Mouse (Mus musculus) hindbrain, embryonic 13.5 days (tissue): ENCODE data around the gene Chd1l. TPM values are rescaled to one million over a fixed set of nuclear protein-coding genes. Genes with fewer than 3 reads are reported as not detected.
A peak's percentile ranks its signal among the peaks of the same experiment; 100 is the strongest.

Experiments
- ATAC-seq: fragments of 200-750 bp; cut with Nextera tagmentation; 2 replicates; pipeline ENCODE4 v1.8.0; 2017; ENCODE audit warnings: moderate TSS enrichment; ENCODE audit not compliant: low FRiP score
- H3K27ac ChIP-seq: fragments of 300-500 bp; sonication (generic); 2 replicates; pipeline ENCODE4 v1.5.1; 2015; ENCODE audit warnings: inconsistent platforms, mild to moderate bottlenecking, moderate library complexity
- H3K27me3 ChIP-seq: fragments of 300-500 bp; sonication (generic); 2 replicates; pipeline ENCODE4 v1.6.1; 2015; ENCODE audit warnings: mild to moderate bottlenecking, inconsistent platforms
- H3K36me3 ChIP-seq: fragments of 300-500 bp; sonication (generic); 2 replicates; pipeline ENCODE4 v1.6.1; 2015; ENCODE audit warnings: mild to moderate bottlenecking, inconsistent platforms
- H3K4me1 ChIP-seq: fragments of 300-500 bp; sonication (generic); replicated peaks from 2 replicates; pipeline ENCODE4 v1.6.1; 2015; ENCODE audit warnings: inconsistent platforms
- H3K4me2 ChIP-seq: fragments of 300-500 bp; sonication (generic); 2 replicates; pipeline ENCODE4 v1.6.1; 2015; ENCODE audit warnings: inconsistent platforms, mild to moderate bottlenecking, moderate library complexity
- H3K4me3 ChIP-seq: fragments of 300-500 bp; sonication (generic); 2 replicates; pipeline ENCODE4 v1.5.1; 2015; ENCODE audit warnings: mild to moderate bottlenecking, inconsistent platforms
- H3K9ac ChIP-seq: fragments of 300-500 bp; sonication (generic); 2 replicates; pipeline ENCODE4 v1.6.1; 2015; ENCODE audit warnings: mild to moderate bottlenecking, inconsistent platforms
- H3K9me3 ChIP-seq: fragments of 300-500 bp; sonication (generic); 2 replicates; pipeline ENCODE4 v1.6.1; 2016; ENCODE audit warnings: inconsistent platforms
- WGBS: fragments of 180-500 bp; shearing (Covaris S2); methylation state at CpG from one replicate; pipeline ENCODE4 v1.1.7; 2015; 5-methylcytosine and 5-hydroxymethylcytosine counted together
- polyA plus RNA-seq: library from polyadenylated mRNA; unstranded; fragments of >200 nt; fragmentation: Nextera tagmentation; extraction: Ambion mirVana; gene quantifications from 2 replicates; pipeline ENCODE4 v1.2.1, GENCODE M21; 2015

The Chd1l gene
- polyA plus RNA-seq, 1 experiment from 2014 or later, result 7.2 TPM

- H3K27me3 ChIP-seq, result no peaks in the 10 kb centered on the region
- WGBS, result 34% methylated on average over 1 of the region's 1 CpGs
- ATAC-seq, result no peak
- no peak overlapping the region for H3K4me3 ChIP-seq
- H3K27ac ChIP-seq, result no peak overlapping the region
- no peaks in the 10 kb centered on the region for H3K9me3 ChIP-seq
- no peaks in the 10 kb centered on the region for H3K36me3 ChIP-seq
- no peak overlapping the region for H3K4me2 ChIP-seq
- H3K4me1 ChIP-seq, result no peaks in the 10 kb centered on the region
- H3K9ac ChIP-seq, result no peak overlapping the region
Observed at GRCm38 (mm10) chr3:97615154-97615553, 5.2 kb upstream of the Chd1l start.

GRCm38 (mm10) chr3:97611021-97611420 is 1.0 kb upstream of the Chd1l start:
- no peak overlapping the region for H3K9ac ChIP-seq
- ATAC-seq, result no peak
- WGBS, result 92% methylated on average over 6 of the region's 6 CpGs
- peaks cover 6% of the 10 kb centered on the region for H3K4me1 ChIP-seq
- H3K4me2 ChIP-seq, result no peak overlapping the region
- no peak overlapping the region for H3K4me3 ChIP-seq
- no peaks in the 10 kb centered on the region for H3K27me3 ChIP-seq
- H3K36me3 ChIP-seq, result no peaks in the 10 kb centered on the region
- no peaks in the 10 kb centered on the region for H3K9me3 ChIP-seq
- no peak overlapping the region for H3K27ac ChIP-seq

GRCm38 (mm10) chr3:97609201-97609844 is 680 bp downstream of the Chd1l start:
- 7% methylated on average over 20 of the region's 20 CpGs for WGBS
- no peaks in the 10 kb centered on the region for H3K36me3 ChIP-seq
- H3K4me3 ChIP-seq, result peak overlapping the region; percentile 76
- peak overlapping the region; percentile 81 for H3K9ac ChIP-seq
- H3K27me3 ChIP-seq, result no peaks in the 10 kb centered on the region
- H3K4me1 ChIP-seq, result peaks cover 6% of the 10 kb centered on the region
- peak; percentile 18; the same call in 1 of the 2 replicates for ATAC-seq
- H3K4me2 ChIP-seq, result peak overlapping the region; percentile 56
- H3K9me3 ChIP-seq, result no peaks in the 10 kb centered on the region
- peak overlapping the region; percentile 88 for H3K27ac ChIP-seq

- ATAC-seq, result no peak
- Histone ChIP-seq H3K4me2 (no peak overlapping the region), H3K4me1 (no peaks in the 10 kb centered on the region), H3K27me3 (no peaks in the 10 kb centered on the region), H3K27ac (no peak overlapping the region), H3K9ac (no peak overlapping the region), H3K9me3 (no peaks in the 10 kb centered on the region), H3K4me3 (no peak overlapping the region), H3K36me3 (0 out of 2 replicates have a peak, but pooled peaks cover 8% of the 10 kb centered on the region)
- over 99% methylated on average over 3 of the region's 3 CpGs for WGBS
Observed at GRCm38 (mm10) chr3:97600050-97600832, 9.8 kb downstream of the Chd1l start.

GRCm38 (mm10) chr3:97596796-97597195 is 13.2 kb downstream of the Chd1l start:
- ATAC-seq, result no peak
- 0 out of 2 replicates have a peak, but pooled peaks cover 8% of the 10 kb centered on the region for H3K36me3 ChIP-seq

GRCm38 (mm10) chr3:97595066-97595465 is 14.9 kb downstream of the Chd1l start:
- H3K4me1 ChIP-seq, result no peaks in the 10 kb centered on the region
- H3K4me2 ChIP-seq, result no peak overlapping the region
- ATAC-seq, result no peak
- no peaks in the 10 kb centered on the region for H3K9me3 ChIP-seq
- H3K27me3 ChIP-seq, result no peaks in the 10 kb centered on the region
- H3K4me3 ChIP-seq, result no peak overlapping the region
- H3K9ac ChIP-seq, result no peak overlapping the region
- H3K27ac ChIP-seq, result no peak overlapping the region
- WGBS, result 94% methylated on average over 6 of the region's 6 CpGs
- 0 out of 2 replicates have a peak, but pooled peaks cover 5% of the 10 kb centered on the region for H3K36me3 ChIP-seq

More at GRCm38 (mm10) chr3:97596796-97597195, 13.2 kb downstream of the Chd1l start:
- WGBS, result 79% methylated on average over 8 of the region's 8 CpGs
- Histone ChIP-seq H3K27ac (no peak overlapping the region), H3K9ac (no peak overlapping the region), H3K4me1 (no peaks in the 10 kb centered on the region), H3K9me3 (no peaks in the 10 kb centered on the region), H3K4me2 (no peak overlapping the region), H3K4me3 (no peak overlapping the region), H3K27me3 (no peaks in the 10 kb centered on the region)

GRCm38 (mm10) chr3:97594140-97594539 is 15.9 kb downstream of the Chd1l start:
- no peak overlapping the region for H3K27ac ChIP-seq
- no peak overlapping the region for H3K4me2 ChIP-seq
- H3K9me3 ChIP-seq, result no peaks in the 10 kb centered on the region
- H3K9ac ChIP-seq, result no peak overlapping the region
- no peak for ATAC-seq
- no peaks in the 10 kb centered on the region for H3K27me3 ChIP-seq
- no peaks in the 10 kb centered on the region for H3K4me1 ChIP-seq
- WGBS, result 94% methylated on average over 13 of the region's 13 CpGs
- no peak overlapping the region for H3K4me3 ChIP-seq
- no peaks in the 10 kb centered on the region for H3K36me3 ChIP-seq

- Histone ChIP-seq H3K36me3 (no peaks in the 10 kb centered on the region), H3K9me3 (no peaks in the 10 kb centered on the region), H3K4me2 (no peak overlapping the region), H3K27me3 (no peaks in the 10 kb centered on the region), H3K27ac (no peak overlapping the region), H3K9ac (no peak overlapping the region), H3K4me1 (no peaks in the 10 kb centered on the region), H3K4me3 (no peak overlapping the region)
- 92% methylated on average over 5 of the region's 5 CpGs for WGBS
- no peak for ATAC-seq
Observed at GRCm38 (mm10) chr3:97593089-97593488, 16.9 kb downstream of the Chd1l start.

- Histone ChIP-seq H3K9ac (no peak overlapping the region), H3K4me2 (no peak overlapping the region), H3K4me1 (peaks cover 5% of the 10 kb centered on the region), H3K4me3 (no peak overlapping the region), H3K27me3 (no peaks in the 10 kb centered on the region), H3K9me3 (no peaks in the 10 kb centered on the region), H3K36me3 (no peaks in the 10 kb centered on the region), H3K27ac (no peak overlapping the region)
- no peak for ATAC-seq
- 63% methylated on average over 8 of the region's 8 CpGs for WGBS
Observed at GRCm38 (mm10) chr3:97590699-97591098, 19.3 kb downstream of the Chd1l start.

GRCm38 (mm10) chr3:97587656-97588055 is 22.3 kb downstream of the Chd1l start:
- Histone ChIP-seq H3K36me3 (no peaks in the 10 kb centered on the region), H3K9me3 (no peaks in the 10 kb centered on the region), H3K27me3 (no peaks in the 10 kb centered on the region), H3K4me2 (no peak overlapping the region), H3K27ac (no peak overlapping the region), H3K4me3 (no peak overlapping the region), H3K9ac (no peak overlapping the region), H3K4me1 (peaks cover 12% of the 10 kb centered on the region)
- ATAC-seq, result no peak
- whole genome bisulfite sequencing, result 81% methylated on average over 9 of the region's 9 CpGs

GRCm38 (mm10) chr3:97585383-97586160 is 24.4 kb downstream of the Chd1l start:
- peak overlapping the region; percentile 41; the same call in 1 of the 2 replicates for H3K27ac ChIP-seq
- peak overlapping the region; percentile 29; the same call in 1 of the 2 replicates for H3K9ac ChIP-seq
- peaks cover 11% of the 10 kb centered on the region for H3K36me3 ChIP-seq
- H3K4me2 ChIP-seq, result peak overlapping the region; percentile 37
- ATAC-seq, result peak; percentile 89
- 50% methylated on average over 18 of the region's 18 CpGs for WGBS
- no peak overlapping the region; the same call in 1 of the 2 replicates for H3K4me3 ChIP-seq
- H3K27me3 ChIP-seq, result no peaks in the 10 kb centered on the region
- H3K4me1 ChIP-seq, result peaks cover 12% of the 10 kb centered on the region
- no peaks in the 10 kb centered on the region for H3K9me3 ChIP-seq

- ATAC-seq, result no peak
- no peaks in the 10 kb centered on the region for H3K9me3 ChIP-seq
- no peaks in the 10 kb centered on the region for H3K27me3 ChIP-seq
- no peak overlapping the region for H3K9ac ChIP-seq
- 83% methylated on average over 9 of the region's 9 CpGs for WGBS
- H3K36me3 ChIP-seq, result no peaks in the 10 kb centered on the region
- no peak overlapping the region for H3K4me3 ChIP-seq
- H3K27ac ChIP-seq, result no peak overlapping the region
- H3K4me1 ChIP-seq, result peaks cover 12% of the 10 kb centered on the region
- H3K4me2 ChIP-seq, result no peak overlapping the region
Observed at GRCm38 (mm10) chr3:97573807-97574206, 36.2 kb downstream of the Chd1l start.
